Mouse (Mus musculus) intestine, embryonic 14.5 days (tissue): Measurements from ENCODE around the gene Serpinh1. TPM values are rescaled to one million over a fixed set of nuclear protein-coding genes. Genes with fewer than 3 reads are reported as not detected.
A peak's percentile ranks its signal among the peaks of the same experiment; 100 is the strongest.

Experiments
- ATAC-seq: fragments of 200-750 bp; cut with Nextera tagmentation; replicated peaks from 2 replicates; pipeline ENCODE4 v1.8.0; 2017; ENCODE audit warnings: low read depth, moderate number of reproducible peaks, moderate TSS enrichment, moderate library complexity; ENCODE audit not compliant: low FRiP score, low TSS enrichment
- DNase-seq: peaks from one replicate; pipeline ENCODE4 v3.0.0-alpha.2; 2018; ENCODE audit warnings: low spot score
- H3K27ac ChIP-seq: fragments of 300-500 bp; sonication (generic); 2 replicates; pipeline ENCODE4 v1.5.1; 2014; ENCODE audit warnings: low read depth, mild to moderate bottlenecking, control low read depth
- H3K27me3 ChIP-seq: fragments of 300-500 bp; sonication (generic); replicated peaks from 2 replicates; pipeline ENCODE4 v1.6.1; 2014; ENCODE audit warnings: low read length, control low read depth; ENCODE audit not compliant: control insufficient read depth, insufficient read depth
- H3K36me3 ChIP-seq: fragments of 300-500 bp; sonication (generic); 2 replicates; pipeline ENCODE4 v1.6.1; 2014; ENCODE audit warnings: low read length, control low read depth; ENCODE audit not compliant: control insufficient read depth, insufficient read depth
- H3K4me1 ChIP-seq: fragments of 300-500 bp; sonication (generic); replicated peaks from 2 replicates; pipeline ENCODE4 v1.6.1; 2014; ENCODE audit warnings: low read length, control low read depth, mixed read lengths; ENCODE audit not compliant: control insufficient read depth, insufficient read depth
- H3K4me2 ChIP-seq: fragments of 300-500 bp; sonication (generic); 2 replicates; pipeline ENCODE4 v1.6.1; 2014; ENCODE audit warnings: low read length
- H3K4me3 ChIP-seq: fragments of 300-500 bp; sonication (generic); 2 replicates; pipeline ENCODE4 v1.5.1; 2014; ENCODE audit warnings: low read depth, low read length, control low read depth, mixed read lengths
- H3K9ac ChIP-seq: fragments of 300-500 bp; sonication (generic); 2 replicates; pipeline ENCODE4 v1.6.1; 2014; ENCODE audit warnings: mild to moderate bottlenecking, low read length
- H3K9me3 ChIP-seq: fragments of 300-500 bp; sonication (generic); 2 replicates; pipeline ENCODE4 v1.6.1; 2016; ENCODE audit warnings: low read length, control low read depth; ENCODE audit not compliant: control insufficient read depth
- WGBS: fragments of 180-500 bp; shearing (Covaris S2); extraction: QIAGEN DNeasy Blood & Tissue Kit; methylation state at CpG from one replicate; pipeline ENCODE4 v1.1.7; 2014; 5-methylcytosine and 5-hydroxymethylcytosine counted together
- polyA plus RNA-seq: library from polyadenylated mRNA; unstranded; fragments of >200 nt; fragmentation: Nextera tagmentation; extraction: Ambion mirVana; gene quantifications from 2 replicates; pipeline ENCODE4 v1.2.1, GENCODE M21; 2014

Gene Serpinh1
- polyA plus RNA-seq, 1 experiment from 2014 or later = 417 TPM

GRCm38 (mm10) chr7:99349782-99350720 lies 3.0 kb downstream of the Serpinh1 start:
- DNase-seq (no peak), ATAC-seq (no peak)
- Histone ChIP-seq H3K4me2 (peak overlapping the region; percentile 86), H3K9me3 (no peaks in the 10 kb centered on the region), H3K36me3 (peaks cover 48% of the 10 kb centered on the region), H3K4me1 (peaks cover 27% of the 10 kb centered on the region), H3K27ac (peak overlapping the region; percentile 88; the same call in 1 of the 2 replicates), H3K27me3 (no peaks in the 10 kb centered on the region), H3K9ac (peak overlapping the region; percentile 89), H3K4me3 (peak overlapping the region; percentile 67)
- 64% methylated on average over 9 of the region's 9 CpGs for WGBS

GRCm38 (mm10) chr7:99348883-99349282 lies 4.2 kb downstream of the Serpinh1 start:
- Histone ChIP-seq H3K4me3 (no peak overlapping the region), H3K9me3 (no peaks in the 10 kb centered on the region), H3K36me3 (peaks cover 60% of the 10 kb centered on the region), H3K27me3 (no peaks in the 10 kb centered on the region), H3K4me1 (peaks cover 24% of the 10 kb centered on the region), H3K9ac (no peak overlapping the region), H3K27ac (no peak overlapping the region), H3K4me2 (no peak overlapping the region)
- DNase-seq (no peak), ATAC-seq (no peak)
- WGBS = 93% methylated on average over 26 of the region's 26 CpGs

GRCm38 (mm10) chr7:99347268-99347667 lies 5.8 kb downstream of the Serpinh1 start:
- ATAC-seq (no peak), DNase-seq (no peak)
- Histone ChIP-seq H3K4me3 (no peak overlapping the region), H3K9me3 (no peaks in the 10 kb centered on the region), H3K9ac (no peak overlapping the region), H3K27me3 (no peaks in the 10 kb centered on the region), H3K4me2 (no peak overlapping the region), H3K4me1 (peaks cover 21% of the 10 kb centered on the region), H3K36me3 (peaks cover 76% of the 10 kb centered on the region), H3K27ac (no peak overlapping the region)
- WGBS = 97% methylated on average over 10 of the region's 10 CpGs

GRCm38 (mm10) chr7:99343577-99343976 lies 9.5 kb downstream of the Serpinh1 start:
- Histone ChIP-seq H3K27me3 (no peaks in the 10 kb centered on the region), H3K36me3 (peaks cover 78% of the 10 kb centered on the region), H3K4me1 (no peaks in the 10 kb centered on the region), H3K4me3 (no peak overlapping the region), H3K9me3 (no peaks in the 10 kb centered on the region), H3K4me2 (no peak overlapping the region), H3K27ac (no peak overlapping the region), H3K9ac (no peak overlapping the region)
- no peak for ATAC-seq
- DNase-seq = no peak
- 79% methylated on average over 4 of the region's 4 CpGs for WGBS

- H3K27ac ChIP-seq = no peak overlapping the region
- H3K9me3 ChIP-seq = no peaks in the 10 kb centered on the region
- DNase-seq = no peak
- H3K9ac ChIP-seq = no peak overlapping the region
- ATAC-seq = no peak
- peaks cover 50% of the 10 kb centered on the region for H3K36me3 ChIP-seq
- H3K4me3 ChIP-seq = no peak overlapping the region
- no peaks in the 10 kb centered on the region for H3K4me1 ChIP-seq
- WGBS = 80% methylated on average over 8 of the region's 8 CpGs
- no peaks in the 10 kb centered on the region for H3K27me3 ChIP-seq
- H3K4me2 ChIP-seq = no peak overlapping the region
Measured at GRCm38 (mm10) chr7:99340736-99341135, 12.3 kb downstream of the Serpinh1 start.

GRCm38 (mm10) chr7:99332774-99333480 lies 20.1 kb downstream of the Serpinh1 start:
- H3K27ac ChIP-seq = no peak overlapping the region
- H3K36me3 ChIP-seq = no peaks in the 10 kb centered on the region
- no peaks in the 10 kb centered on the region for H3K9me3 ChIP-seq
- no peaks in the 10 kb centered on the region for H3K27me3 ChIP-seq
- no peak overlapping the region for H3K9ac ChIP-seq
- H3K4me1 ChIP-seq = no peaks in the 10 kb centered on the region
- DNase-seq (peak; percentile 96), ATAC-seq (peak; percentile 75)
- no peak overlapping the region for H3K4me3 ChIP-seq
- H3K4me2 ChIP-seq = no peak overlapping the region
- 44% methylated on average over 12 of the region's 12 CpGs for whole genome bisulfite sequencing

- DNase-seq (no peak), ATAC-seq (no peak)
- no peak overlapping the region for H3K27ac ChIP-seq
- no peak overlapping the region for H3K9ac ChIP-seq
- H3K9me3 ChIP-seq = no peaks in the 10 kb centered on the region
- no peaks in the 10 kb centered on the region for H3K36me3 ChIP-seq
- 61% methylated on average over 5 of the region's 5 CpGs for WGBS
- no peaks in the 10 kb centered on the region for H3K27me3 ChIP-seq
- no peak overlapping the region for H3K4me2 ChIP-seq
- H3K4me3 ChIP-seq = no peak overlapping the region
- H3K4me1 ChIP-seq = peaks cover 1% of the 10 kb centered on the region; the same call in 1 of the 2 replicates
Measured at GRCm38 (mm10) chr7:99330012-99330411, 23.0 kb downstream of the Serpinh1 start.

- DNase-seq (no peak), ATAC-seq (no peak)
- WGBS = 67% methylated on average over 4 of the region's 4 CpGs
- Histone ChIP-seq H3K9me3 (no peaks in the 10 kb centered on the region), H3K36me3 (no peaks in the 10 kb centered on the region), H3K4me3 (no peak overlapping the region), H3K27me3 (no peaks in the 10 kb centered on the region), H3K4me2 (no peak overlapping the region), H3K4me1 (peaks cover 4% of the 10 kb centered on the region; the same call in 1 of the 2 replicates), H3K9ac (no peak overlapping the region), H3K27ac (no peak overlapping the region)
Measured at GRCm38 (mm10) chr7:99328847-99329246, 24.2 kb downstream of the Serpinh1 start.
